Mouse (Mus musculus): ENCODE data around the gene Cyp8b1. TPM values are rescaled to one million over a fixed set of nuclear protein-coding genes. Genes with fewer than 3 reads are reported as not detected.

Cyp8b1 gene
- total RNA-seq, 2 experiments from 2014 or later = not detected

GRCm38 (mm10) chr9:121923443-121923842, 7.3 kb upstream of the Cyp8b1 start:
- no peak for ATAC-seq (replicated peaks; ENCODE audit: poor library complexity, severe bottlenecking)

GRCm38 (mm10) chr9:121919027-121919501, 3.0 kb upstream of the Cyp8b1 start:
- ATAC-seq (replicated peaks; ENCODE audit: poor library complexity, severe bottlenecking) = peak; percentile 93

- ATAC-seq (replicated peaks; ENCODE audit: poor library complexity, severe bottlenecking) = no peak
Observed at GRCm38 (mm10) chr9:121915056-121915455, 1.0 kb downstream of the Cyp8b1 start.

- no peak for ATAC-seq (replicated peaks; ENCODE audit: poor library complexity, severe bottlenecking)
Observed at GRCm38 (mm10) chr9:121914226-121914757, 1.8 kb downstream of the Cyp8b1 start.

GRCm38 (mm10) chr9:121912786-121913185, 3.3 kb downstream of the Cyp8b1 start:
- ATAC-seq (replicated peaks; ENCODE audit: poor library complexity, severe bottlenecking) = no peak

GRCm38 (mm10) chr9:121911196-121911595, 4.9 kb downstream of the Cyp8b1 start:
- no peak for ATAC-seq (replicated peaks; ENCODE audit: poor library complexity, severe bottlenecking)

GRCm38 (mm10) chr9:121909635-121910034, 6.5 kb downstream of the Cyp8b1 start:
- ATAC-seq (replicated peaks; ENCODE audit: poor library complexity, severe bottlenecking) = peak; percentile 80

- no peak for ATAC-seq (replicated peaks; ENCODE audit: poor library complexity, severe bottlenecking)
Observed at GRCm38 (mm10) chr9:121908321-121908720, 7.8 kb downstream of the Cyp8b1 start.

- ATAC-seq (replicated peaks; ENCODE audit: poor library complexity, severe bottlenecking) = no peak
Observed at GRCm38 (mm10) chr9:121907356-121908070, 8.6 kb downstream of the Cyp8b1 start.

GRCm38 (mm10) chr9:121906456-121906855, 9.6 kb downstream of the Cyp8b1 start:
- ATAC-seq (replicated peaks; ENCODE audit: poor library complexity, severe bottlenecking) = no peak

- no peak for ATAC-seq (replicated peaks; ENCODE audit: poor library complexity, severe bottlenecking)
Observed at GRCm38 (mm10) chr9:121905556-121906185, 10.4 kb downstream of the Cyp8b1 start.

- ATAC-seq (replicated peaks; ENCODE audit: poor library complexity, severe bottlenecking) = 0 out of 2 replicates have a peak, but pooled peaks have one; percentile 15
Observed at GRCm38 (mm10) chr9:121904946-121905345, 11.2 kb downstream of the Cyp8b1 start.

GRCm38 (mm10) chr9:121904319-121904718, 11.8 kb downstream of the Cyp8b1 start:
- peak; percentile 39 for ATAC-seq (replicated peaks; ENCODE audit: poor library complexity, severe bottlenecking)

GRCm38 (mm10) chr9:121903476-121904305, 12.4 kb downstream of the Cyp8b1 start:
- 0 out of 2 replicates have a peak, but pooled peaks have one; percentile 7 for ATAC-seq (replicated peaks; ENCODE audit: poor library complexity, severe bottlenecking)

- no peak for ATAC-seq (replicated peaks; ENCODE audit: poor library complexity, severe bottlenecking)
Observed at GRCm38 (mm10) chr9:121901710-121902700, 14.1 kb downstream of the Cyp8b1 start.

- ATAC-seq (replicated peaks; ENCODE audit: poor library complexity, severe bottlenecking) = no peak
Observed at GRCm38 (mm10) chr9:121900282-121900855, 15.7 kb downstream of the Cyp8b1 start.

- ATAC-seq (replicated peaks; ENCODE audit: poor library complexity, severe bottlenecking) = no peak
Observed at GRCm38 (mm10) chr9:121899306-121899705, 16.8 kb downstream of the Cyp8b1 start.

- ATAC-seq (replicated peaks; ENCODE audit: poor library complexity, severe bottlenecking) = no peak
Observed at GRCm38 (mm10) chr9:121898245-121898644, 17.9 kb downstream of the Cyp8b1 start, which contains the start of gene Ackr2. Gene Ackr2 (plus strand): TSS chr9:121898355.

GRCm38 (mm10) chr9:121896820-121897219, 19.3 kb downstream of the Cyp8b1 start:
- ATAC-seq (replicated peaks; ENCODE audit: poor library complexity, severe bottlenecking) = no peak

Data from granulocyte monocyte progenitor cell, adult 5-6 weeks (primary cell).